Mouse (Mus musculus) common myeloid progenitor, adult 5-6 weeks (primary cell): ENCODE data around the gene Tmem120a. TPM values are rescaled to one million over a fixed set of nuclear protein-coding genes. Genes with fewer than 3 reads are reported as not detected.

Source experiments
- ATAC-seq: replicated peaks from 2 replicates; pipeline ENCODE4 v1.8.0; 2016; ENCODE audit warnings: low read depth, mild to moderate bottlenecking, moderate TSS enrichment, inconsistent platforms; ENCODE audit not compliant: poor library complexity, severe bottlenecking
- total RNA-seq: library from RNA; stranded (forward); fragments of 200-1000, 187-1606 nt; gene quantifications from 2 replicates; pipeline ENCODE4 v1.2.3, GENCODE M21; 2017

Tmem120a gene
- total RNA-seq = 8.5 and 12.4 TPM in 2 replicates

- ATAC-seq = peak; percentile 97
Observed at GRCm38 (mm10) chr5:135743741-135744609, at the start of gene Tmem120a. Gene Tmem120a (minus strand): TSS chr5:135744448.

- no peak for ATAC-seq
Observed at GRCm38 (mm10) chr5:135782901-135783300, 38.7 kb upstream of the Tmem120a start.

- ATAC-seq = no peak
Observed at GRCm38 (mm10) chr5:135780331-135780730, 36.1 kb upstream of the Tmem120a start.

GRCm38 (mm10) chr5:135778471-135779445 is 34.5 kb upstream of the Tmem120a start, which contains the start of gene Mdh2:
Gene Mdh2 (plus strand): TSS chr5:135778480.
- ATAC-seq = peak; percentile 92

GRCm38 (mm10) chr5:135777796-135778470 is 33.7 kb upstream of the Tmem120a start, which contains the start of gene Styxl1:
Gene Styxl1 (minus strand): TSS chr5:135778385.
- ATAC-seq = peak; percentile 10; the same call in 1 of the 2 replicates

GRCm38 (mm10) chr5:135776546-135776945 is 32.3 kb upstream of the Tmem120a start:
- ATAC-seq = no peak

- peak; percentile 52 for ATAC-seq
Observed at GRCm38 (mm10) chr5:135772519-135772918, 28.3 kb upstream of the Tmem120a start.

- no peak for ATAC-seq
Observed at GRCm38 (mm10) chr5:135764971-135765370, 20.7 kb upstream of the Tmem120a start.

- peak; percentile 87 for ATAC-seq
Observed at GRCm38 (mm10) chr5:135763526-135763925, 19.3 kb upstream of the Tmem120a start.

- no peak for ATAC-seq
Observed at GRCm38 (mm10) chr5:135761881-135762280, 17.6 kb upstream of the Tmem120a start.

- ATAC-seq = no peak
Observed at GRCm38 (mm10) chr5:135751595-135751994, 7.3 kb upstream of the Tmem120a start.

- ATAC-seq = no peak
Observed at GRCm38 (mm10) chr5:135751041-135751440, 6.8 kb upstream of the Tmem120a start.

GRCm38 (mm10) chr5:135744742-135745141 is 494 bp upstream of the Tmem120a start:
- peak; percentile 13; the same call in 1 of the 2 replicates for ATAC-seq

GRCm38 (mm10) chr5:135742941-135743740 is 1.1 kb downstream of the Tmem120a start:
- ATAC-seq = peak; percentile 45

GRCm38 (mm10) chr5:135742156-135742555 is 2.1 kb downstream of the Tmem120a start:
- no peak for ATAC-seq

- no peak for ATAC-seq
Observed at GRCm38 (mm10) chr5:135738266-135738665, 6.0 kb downstream of the Tmem120a start.

GRCm38 (mm10) chr5:135737154-135737553 is 7.1 kb downstream of the Tmem120a start:
- 0 out of 2 replicates have a peak, but pooled peaks have one; percentile 36 for ATAC-seq

GRCm38 (mm10) chr5:135736544-135736943 is 7.7 kb downstream of the Tmem120a start:
- no peak for ATAC-seq

- ATAC-seq = no peak
Observed at GRCm38 (mm10) chr5:135735741-135736140, 8.5 kb downstream of the Tmem120a start.
